Comparison of ENCODE assay signal across 11 mouse cellular contexts in the genomic region with DNA sequence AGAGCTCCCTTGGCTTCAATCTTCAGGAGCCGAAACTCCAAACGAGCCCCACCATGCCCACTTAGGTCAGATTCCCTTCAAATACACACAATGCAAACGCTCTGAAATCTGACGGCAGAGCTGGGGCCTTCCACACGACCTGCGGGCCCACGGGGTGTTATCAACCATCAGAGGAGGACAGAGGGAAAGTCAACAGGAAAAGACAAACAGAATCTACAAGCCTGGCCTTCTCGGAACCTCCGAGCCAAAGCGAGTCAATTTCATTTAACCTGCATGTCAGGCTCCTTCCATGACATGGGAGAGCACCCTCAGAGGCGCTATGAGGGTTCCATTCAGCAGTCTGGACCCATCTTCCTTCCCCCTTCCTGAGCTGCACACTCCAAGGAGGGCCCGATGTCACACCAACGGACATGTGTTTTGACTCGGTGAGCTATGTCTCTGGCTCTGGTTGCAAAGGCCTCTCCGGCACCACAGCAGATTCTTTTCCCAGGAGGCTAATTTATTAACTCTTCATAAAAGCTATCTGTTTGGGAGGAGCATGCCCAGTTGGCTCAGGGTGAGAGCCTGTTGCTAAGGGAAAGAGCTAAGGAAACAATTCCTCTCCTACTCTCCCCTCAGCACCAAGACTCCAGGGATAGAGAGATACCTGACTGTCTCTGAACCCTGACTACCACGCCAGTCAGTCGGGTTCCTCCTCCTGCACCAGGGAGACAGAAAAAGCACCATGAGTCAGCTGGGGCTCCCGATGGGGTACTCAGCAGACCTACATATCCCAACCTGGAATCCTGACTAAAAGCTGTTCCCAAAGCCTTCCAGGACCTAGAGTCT. TPM values are rescaled to one million over a fixed set of nuclear protein-coding genes. Genes with fewer than 3 reads are reported as not detected.
A peak's percentile ranks its signal among the peaks of the same experiment; 100 is the strongest.
DNase-seq lines count a peak whose midpoint lies in the region; ATAC-seq and TF ChIP-seq lines count a peak whose summit lies in the region.
"Had no signal": no experiment of that assay in that cellular context is flagged by ENCODE, and none has a peak within 500 bp of the region (broad histone marks: within the 10 kb centered on the region; RNA-seq: fewer than 3 reads in every experiment).

No protein-coding gene starts in this region.

- 86% methylated on average over 18 of the region's 18 CpGs for WGBS in embryonic facial prominence, embryonic 12.5 days
- WGBS in embryonic facial prominence, embryonic 10.5 days = 88% methylated on average over 18 of the region's 18 CpGs
- 50% methylated on average over 18 of the region's 18 CpGs for WGBS in kidney, adult 2 months
- 67% methylated on average over 18 of the region's 18 CpGs for WGBS in kidney, embryonic 16.5 days
- 51% methylated on average over 18 of the region's 18 CpGs for WGBS in stomach, embryonic 15.5 days

- no peak for ATAC-seq in embryonic facial prominence, embryonic 12.5 days (ENCODE audit: insufficient number of reproducible peaks, insufficient read depth, low FRiP score, low TSS enrichment)
- no peak; the same call in 1 of the 2 replicates for ATAC-seq in kidney, embryonic 16.5 days (ENCODE audit: low FRiP score, low TSS enrichment)
- no peak for ATAC-seq in stomach, embryonic 15.5 days (ENCODE audit: insufficient read depth, low FRiP score, low read depth)

- TF ChIP-seq CTCF in kidney, adult 2 months (conservative IDR thresholded peaks at IDR 0.05; ENCODE audit: insufficient read depth, insufficient read length, low read depth, low read length) = no peak

- H3K4me2 ChIP-seq in embryonic facial prominence, embryonic 12.5 days (replicated peaks) = no peak overlapping the region
- H3K4me2 ChIP-seq in kidney, embryonic 16.5 days (replicated peaks; ENCODE audit: low read depth, low read length) = no peak overlapping the region
- H3K4me2 ChIP-seq in stomach, embryonic 15.5 days = no peak overlapping the region

- H3K9me3 ChIP-seq in embryonic facial prominence, embryonic 12.5 days = no peaks in the 10 kb centered on the region
- H3K9me3 ChIP-seq in embryonic facial prominence, embryonic 10.5 days = no peaks in the 10 kb centered on the region
- no peaks in the 10 kb centered on the region for H3K9me3 ChIP-seq in kidney, embryonic 16.5 days (ENCODE audit: low read length)
- no peaks in the 10 kb centered on the region for H3K9me3 ChIP-seq in stomach, embryonic 15.5 days

- no peak for TF ChIP-seq POLR2A in kidney, adult 2 months (IDR thresholded peaks at IDR 0.05; ENCODE audit: low read depth, low read length)

- no peak overlapping the region for H3K4me3 ChIP-seq in embryonic facial prominence, embryonic 12.5 days
- no peak overlapping the region for H3K4me3 ChIP-seq in embryonic facial prominence, embryonic 10.5 days
- no peak overlapping the region for H3K4me3 ChIP-seq in kidney, adult 2 months (ENCODE audit: insufficient read depth, low read depth, low read length)
- no peak overlapping the region for H3K4me3 ChIP-seq in kidney, embryonic 16.5 days (ENCODE audit: low read length)
- no peak overlapping the region for H3K4me3 ChIP-seq in stomach, embryonic 15.5 days (replicated peaks)

- 0 out of 2 replicates have a peak overlapping the region, but pooled peaks have one; percentile 3 for H3K27ac ChIP-seq in embryonic facial prominence, embryonic 12.5 days
- H3K27ac ChIP-seq in embryonic facial prominence, embryonic 10.5 days (replicated peaks) = no peak overlapping the region
- no peak overlapping the region for H3K27ac ChIP-seq in kidney, adult 2 months (ENCODE audit: insufficient read depth, low read depth, low read length)
- H3K27ac ChIP-seq in kidney, embryonic 16.5 days (ENCODE audit: low read length) = no peak overlapping the region
- peak overlapping the region; percentile 44; the same call in 1 of the 2 replicates for H3K27ac ChIP-seq in stomach, embryonic 15.5 days

- H3K27me3 ChIP-seq in embryonic facial prominence, embryonic 12.5 days = no peaks in the 10 kb centered on the region
- H3K27me3 ChIP-seq in embryonic facial prominence, embryonic 10.5 days (replicated peaks; ENCODE audit: low read depth, poor library complexity, severe bottlenecking) = no peaks in the 10 kb centered on the region
- no peaks in the 10 kb centered on the region for H3K27me3 ChIP-seq in kidney, adult 2 months (replicated peaks; ENCODE audit: control insufficient read depth, insufficient read depth, low read length)
- no peaks in the 10 kb centered on the region for H3K27me3 ChIP-seq in kidney, embryonic 16.5 days (ENCODE audit: insufficient read depth, low read length)
- H3K27me3 ChIP-seq in stomach, embryonic 15.5 days (replicated peaks) = no peaks in the 10 kb centered on the region

- H3K4me1 ChIP-seq in embryonic facial prominence, embryonic 12.5 days = no peaks in the 10 kb centered on the region
- H3K4me1 ChIP-seq in embryonic facial prominence, embryonic 10.5 days = peaks cover 18% of the 10 kb centered on the region
- H3K4me1 ChIP-seq in kidney, adult 2 months (ENCODE audit: control insufficient read depth, insufficient read depth, low read length) = no peaks in the 10 kb centered on the region; the same call in 1 of the 2 replicates
- peaks cover 21% of the 10 kb centered on the region for H3K4me1 ChIP-seq in kidney, embryonic 16.5 days (ENCODE audit: insufficient read depth, low read length)
- peaks cover 11% of the 10 kb centered on the region for H3K4me1 ChIP-seq in stomach, embryonic 15.5 days

- peaks cover 60% of the 10 kb centered on the region for H3K36me3 ChIP-seq in embryonic facial prominence, embryonic 12.5 days
- H3K36me3 ChIP-seq in embryonic facial prominence, embryonic 10.5 days (replicated peaks) = peaks cover 96% of the 10 kb centered on the region
- no peaks in the 10 kb centered on the region for H3K36me3 ChIP-seq in kidney, adult 2 months (ENCODE audit: control insufficient read depth, insufficient read depth, low read length)
- peaks cover 28% of the 10 kb centered on the region for H3K36me3 ChIP-seq in kidney, embryonic 16.5 days (ENCODE audit: insufficient read depth, low read length)
- peaks cover 4% of the 10 kb centered on the region for H3K36me3 ChIP-seq in stomach, embryonic 15.5 days

- DNase-seq in embryonic facial prominence, embryonic 10.5 days (ENCODE audit: low spot score) = no peak
- DNase-seq in kidney, adult 2 months = peak; percentile 61
- peak; percentile 43 to 54 for DNase-seq in urinary bladder, adult 18-20 months (ENCODE audit: low spot score in 2 of 2)
- no peak for DNase-seq in urinary bladder, postnatal 4 days (ENCODE audit: low spot score in 2 of 2)
- no peak for DNase-seq in thymus, postnatal 14 days
- DNase-seq: adrenal gland, postnatal 25 days; cerebellum, adult 8-10 months; gastrocnemius, postnatal 14 days had no signal

- no peak overlapping the region for H3K9ac ChIP-seq in embryonic facial prominence, embryonic 12.5 days
- H3K9ac ChIP-seq in kidney, embryonic 16.5 days (replicated peaks; ENCODE audit: low read length) = no peak overlapping the region; the same call in 1 of the 2 replicates
- no peak overlapping the region for H3K9ac ChIP-seq in stomach, embryonic 15.5 days

RNA-seq across cellular contexts. Expression of a gene that starts 42.6 kb away (rescaled TPM):
- polyA plus RNA-seq in embryonic facial prominence, embryonic 12.5 days (2016; fragmentation: Nextera tagmentation; extraction: Ambion mirVana) = 22.0 and 25.8 TPM in 2 replicates
- 20.2 and 22.6 TPM in 2 replicates for polyA plus RNA-seq in embryonic facial prominence, embryonic 10.5 days (2016; fragmentation: Nextera tagmentation; extraction: Ambion mirVana)
- 40.4 and 43.5 TPM in 2 replicates for polyA plus RNA-seq in kidney, adult 2 months (2012; rRNA removed)
- polyA plus RNA-seq in kidney, embryonic 16.5 days (2015; fragmentation: Nextera tagmentation; extraction: Ambion mirVana) = 24.3 and 30.0 TPM in 2 replicates
- polyA plus RNA-seq in stomach, embryonic 15.5 days (2015; fragmentation: Nextera tagmentation; extraction: Ambion mirVana) = 12.1 and 13.7 TPM in 2 replicates

Comparison
In these comparisons a context has a peak if more than half of its experiments do, and no peak if none do; other contexts are left out.
1. H3K27ac ChIP-seq: peak in embryonic facial prominence, embryonic 12.5 days (single experiment) and stomach, embryonic 15.5 days (single experiment); none in embryonic facial prominence, embryonic 10.5 days (single experiment), kidney, adult 2 months (single experiment) and kidney, embryonic 16.5 days (single experiment).
2. DNase-seq: peak in kidney, adult 2 months (single experiment) and urinary bladder, adult 18-20 months (2 of 2); none in embryonic facial prominence, embryonic 10.5 days (single experiment), urinary bladder, postnatal 4 days (0 of 2) and thymus, postnatal 14 days (single experiment).